Mouse (Mus musculus) testis, adult 2 months (tissue): ENCODE data around the gene Gm5134. TPM values are rescaled to one million over a fixed set of nuclear protein-coding genes. Genes with fewer than 3 reads are reported as not detected.

ENCODE experiments used
- H3K27ac ChIP-seq: fragments of 200-500 bp; 2 replicates; pipeline ENCODE4 v1.5.1; 2012; ENCODE audit warnings: low read depth, low read length; ENCODE audit not compliant: control insufficient read depth, insufficient read depth
- H3K27me3 ChIP-seq: fragments of 200-500 bp; 2 replicates; pipeline ENCODE4 v1.6.1; 2012; ENCODE audit warnings: mild to moderate bottlenecking, low read length, moderate library complexity; ENCODE audit not compliant: control insufficient read depth, insufficient read depth
- H3K36me3 ChIP-seq: fragments of 200-500 bp; 2 replicates; pipeline ENCODE4 v1.6.1; 2012; ENCODE audit warnings: mild to moderate bottlenecking, low read length; ENCODE audit not compliant: control insufficient read depth, insufficient read depth
- H3K4me1 ChIP-seq: fragments of 200-500 bp; 2 replicates; pipeline ENCODE4 v1.6.1; 2012; ENCODE audit warnings: low read length; ENCODE audit not compliant: control insufficient read depth, insufficient read depth
- H3K4me3 ChIP-seq: fragments of 200-500 bp; 2 replicates; pipeline ENCODE4 v1.5.1; 2012; ENCODE audit warnings: low read depth, mild to moderate bottlenecking, low read length, moderate library complexity, mixed read lengths; ENCODE audit not compliant: control insufficient read depth
- CTCF ChIP-seq: fragments of 200-500 bp; IDR thresholded peaks from 2 replicates; pipeline ENCODE4 v1.5.1; 2012; ENCODE audit warnings: low read depth, mild to moderate bottlenecking, inconsistent platforms, low read length, moderate library complexity; ENCODE audit not compliant: control insufficient read depth, insufficient read depth, insufficient replicate concordance
- POLR2A ChIP-seq: fragments of 200-500 bp; IDR thresholded peaks from 2 replicates; pipeline ENCODE4 v1.6.1; 2012; ENCODE audit warnings: low read depth, mild to moderate bottlenecking, inconsistent platforms, low read length, moderate library complexity; ENCODE audit not compliant: control insufficient read depth
- polyA plus RNA-seq: library from polyadenylated mRNA; depleted of rRNA; stranded (reverse); fragments of >200 nt; gene quantifications from 2 replicates; pipeline ENCODE4 v1.2.3, GENCODE M21; 2012

Gene Gm5134
- polyA plus RNA-seq, 1 experiment: 22.2 TPM

DNA sequence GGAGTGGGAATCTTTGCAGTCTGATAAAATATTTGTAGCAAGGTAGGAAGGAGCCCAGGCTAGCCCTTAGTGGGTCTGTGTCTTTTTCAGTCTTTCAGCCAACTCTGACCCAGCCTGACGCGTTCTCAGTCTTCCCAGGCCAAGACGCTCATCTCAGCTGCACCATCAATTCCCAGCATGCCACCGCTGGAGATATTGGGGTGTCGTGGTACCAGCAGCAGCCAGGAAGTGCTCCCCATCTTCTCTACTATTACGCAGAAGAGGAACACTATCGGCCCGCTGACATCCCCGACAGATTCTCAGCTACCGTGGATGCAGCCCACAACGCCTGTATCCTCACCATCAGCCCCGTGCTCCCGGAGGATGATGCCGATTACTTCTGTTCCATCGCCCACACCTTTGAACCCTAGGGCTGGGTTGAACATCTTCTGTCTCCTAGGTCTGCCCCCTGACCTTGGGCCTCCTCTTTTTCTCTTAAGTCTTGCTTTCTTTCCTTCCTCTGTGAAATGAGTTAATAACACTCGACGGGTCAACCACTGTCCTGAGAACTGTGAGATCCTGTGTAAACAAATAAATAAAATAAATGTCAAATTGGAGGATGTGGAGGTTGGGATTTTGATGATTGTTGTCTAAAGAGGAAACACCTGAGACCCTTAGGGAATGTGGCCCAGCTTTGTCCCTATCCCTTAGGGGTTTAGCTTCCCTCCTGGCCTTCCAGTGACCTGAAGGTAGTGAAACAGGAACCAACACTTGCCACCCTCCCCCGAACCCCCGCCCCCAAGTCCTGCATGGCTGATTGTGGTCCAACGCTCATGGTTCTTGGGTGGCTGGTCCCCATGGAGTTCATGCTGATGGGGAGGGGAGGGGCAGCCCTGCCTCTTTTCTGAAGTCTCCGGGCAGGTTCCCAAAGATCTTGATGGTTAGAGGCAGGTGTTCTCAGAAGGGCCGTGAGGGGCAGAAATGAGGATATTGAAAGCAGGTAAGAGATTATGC is 5.0 kb upstream of the Gm5134 start:
- no peak for TF ChIP-seq POLR2A
- no peak for TF ChIP-seq CTCF
- no peaks in the 10 kb centered on the region for H3K27me3 ChIP-seq

DNA sequence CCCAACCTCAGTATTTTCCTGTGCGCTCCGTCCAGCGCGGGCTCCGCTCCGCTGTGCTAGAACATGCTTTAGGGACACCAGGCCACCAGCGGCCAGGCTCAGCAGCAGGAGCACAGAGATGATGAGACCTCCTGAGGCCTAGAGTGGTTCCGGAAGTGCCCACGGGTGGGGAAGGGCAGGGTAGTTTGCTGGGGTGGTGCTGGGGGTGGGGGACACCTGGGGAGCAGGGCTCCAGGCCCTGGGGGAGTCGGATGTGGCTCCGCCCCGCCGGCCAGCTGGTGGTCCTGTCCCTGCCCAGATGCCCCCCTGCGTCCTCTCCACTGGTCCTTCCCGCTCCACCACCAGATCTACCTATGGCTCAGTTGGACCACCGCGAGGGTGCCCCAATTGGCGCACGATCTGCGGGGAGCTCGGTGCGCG is 3.5 kb upstream of the Gm5134 start:
- Histone ChIP-seq H3K27me3 (no peaks in the 10 kb centered on the region), H3K27ac (peak overlapping the region; percentile 62), H3K36me3 (no peaks in the 10 kb centered on the region), H3K4me3 (peak overlapping the region; percentile 76), H3K4me1 (peaks cover 24% of the 10 kb centered on the region)
- TF ChIP-seq CTCF (no peak), POLR2A (no peak)

More for the DNA sequence above, 5.0 kb upstream of the Gm5134 start:
- Histone ChIP-seq H3K36me3 (no peaks in the 10 kb centered on the region), H3K4me1 (peaks cover 20% of the 10 kb centered on the region), H3K4me3 (no peak overlapping the region), H3K27ac (no peak overlapping the region)

DNA sequence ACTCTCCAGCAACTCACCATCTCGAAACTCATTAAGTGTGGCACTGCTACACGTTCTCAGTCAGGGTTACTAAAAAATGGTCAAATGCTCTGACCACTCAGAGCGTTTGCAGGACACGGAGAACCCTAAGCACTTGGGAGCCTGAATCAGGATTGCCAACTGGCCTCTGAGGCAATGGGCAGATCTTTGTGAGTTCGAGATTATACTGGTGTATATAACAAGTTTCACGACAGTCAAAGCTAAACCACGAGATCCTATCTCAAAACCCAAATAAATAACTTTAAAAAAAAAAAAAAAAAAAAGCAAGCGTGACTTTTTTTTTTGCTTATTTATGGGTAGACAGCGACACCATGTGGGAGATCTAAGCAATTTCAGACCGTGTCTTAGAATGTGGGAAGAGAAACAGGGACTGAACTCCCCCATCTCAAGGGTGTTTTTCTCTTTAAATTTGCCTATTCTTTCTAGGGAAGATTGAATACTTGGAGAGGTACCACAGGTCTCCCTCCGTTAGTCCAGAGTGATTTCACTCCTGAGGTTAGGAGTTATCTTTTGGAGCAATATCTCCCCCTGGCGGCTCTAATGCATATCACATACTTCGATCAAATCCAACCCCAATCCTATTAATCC is 2.8 kb upstream of the Gm5134 start:
- Histone ChIP-seq H3K36me3 (no peaks in the 10 kb centered on the region), H3K4me3 (peak overlapping the region; percentile 46), H3K27me3 (no peaks in the 10 kb centered on the region), H3K4me1 (peaks cover 24% of the 10 kb centered on the region), H3K27ac (no peak overlapping the region; the same call in 1 of the 2 replicates)
- TF ChIP-seq POLR2A: no peak
- TF ChIP-seq CTCF: peak; percentile 11; the same call in 1 of the 2 replicates

DNA sequence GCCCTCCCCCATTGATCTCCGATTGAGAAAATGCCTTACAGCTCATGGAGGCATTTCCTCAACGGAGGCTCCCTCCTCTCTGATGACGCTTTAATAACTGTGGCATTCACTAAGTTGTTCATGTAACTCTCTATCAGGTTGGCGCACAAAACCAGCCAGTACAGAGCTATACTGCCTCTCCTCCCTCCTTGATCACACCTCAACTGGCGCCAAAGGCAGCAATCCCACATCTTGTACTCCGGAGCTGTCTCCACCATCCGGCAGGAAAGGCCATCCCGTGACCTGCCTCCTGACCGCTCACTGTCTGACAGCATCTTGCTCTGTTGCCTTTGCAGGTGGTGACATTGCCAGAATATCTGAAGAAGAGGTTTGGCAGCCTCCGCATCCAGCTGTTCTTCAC is 19.5 kb downstream of the Gm5134 start:
- Histone ChIP-seq H3K27me3 (no peaks in the 10 kb centered on the region), H3K27ac (no peak overlapping the region), H3K36me3 (no peaks in the 10 kb centered on the region; the same call in 1 of the 2 replicates), H3K4me1 (no peaks in the 10 kb centered on the region; the same call in 1 of the 2 replicates), H3K4me3 (no peak overlapping the region)
- TF ChIP-seq CTCF (no peak), POLR2A (no peak)

DNA sequence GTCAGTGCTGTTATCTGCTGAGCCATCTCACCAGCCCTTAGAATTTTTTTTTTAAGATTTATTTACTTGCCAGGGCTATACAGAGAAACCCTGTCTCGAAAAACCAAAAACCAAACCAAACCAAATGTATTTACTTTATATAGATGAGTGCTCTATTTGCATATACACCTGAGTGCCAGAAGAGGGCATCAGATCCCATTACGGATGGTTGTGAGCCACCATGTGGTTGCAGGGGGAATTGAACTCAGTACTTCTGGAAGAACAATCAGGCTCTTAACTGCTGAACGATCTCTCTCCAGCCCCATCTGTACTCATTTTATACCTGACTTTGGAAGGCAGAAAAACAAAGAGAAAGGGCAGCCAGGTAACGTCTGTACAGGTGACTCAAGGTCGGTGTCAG is 20.9 kb downstream of the Gm5134 start:
- H3K27me3 ChIP-seq: no peaks in the 10 kb centered on the region
- TF ChIP-seq POLR2A (no peak), CTCF (no peak)
- no peak overlapping the region for H3K4me3 ChIP-seq
- no peak overlapping the region for H3K27ac ChIP-seq
- H3K36me3 ChIP-seq: no peaks in the 10 kb centered on the region; the same call in 1 of the 2 replicates
- H3K4me1 ChIP-seq: no peaks in the 10 kb centered on the region

DNA sequence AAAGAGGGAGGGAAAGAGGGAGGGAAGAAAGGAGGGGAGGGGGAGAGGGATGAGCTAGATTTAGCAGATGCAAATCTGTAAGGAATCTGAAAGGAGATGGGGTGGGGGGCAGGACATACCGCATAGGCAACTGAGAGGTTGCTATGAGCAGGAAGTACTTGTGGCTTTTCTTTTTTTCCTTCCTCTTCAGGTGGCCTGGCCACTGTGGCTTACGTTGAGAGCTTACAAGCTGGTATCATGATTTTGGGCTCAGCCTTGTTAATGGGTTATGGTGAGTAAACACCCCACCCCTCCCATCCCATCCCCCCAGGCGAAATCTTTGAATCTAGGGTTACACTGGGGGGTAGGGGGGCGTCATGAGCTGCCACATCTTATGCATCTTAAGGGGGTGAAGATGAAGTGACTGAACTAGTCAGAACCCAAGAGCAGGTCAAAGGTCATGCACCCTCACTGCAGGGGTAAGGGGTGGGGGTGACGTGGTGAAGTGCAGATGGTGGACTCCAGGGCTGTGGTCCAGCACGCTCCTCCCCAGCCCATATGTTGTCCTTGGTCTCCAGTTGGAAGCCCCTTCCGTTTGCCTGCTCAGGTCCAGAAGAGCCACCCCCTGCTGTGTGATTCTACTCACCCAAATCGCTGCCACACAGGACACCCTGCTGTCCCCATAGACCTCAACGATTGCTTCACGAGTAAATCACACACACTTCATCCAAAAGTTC is 24.0 kb downstream of the Gm5134 start:
- Histone ChIP-seq H3K27ac (no peak overlapping the region), H3K36me3 (no peaks in the 10 kb centered on the region; the same call in 1 of the 2 replicates), H3K4me3 (no peak overlapping the region), H3K4me1 (no peaks in the 10 kb centered on the region), H3K27me3 (no peaks in the 10 kb centered on the region)
- TF ChIP-seq CTCF (no peak), POLR2A (no peak)
